Mouse (Mus musculus): ENCODE measurements around the gene Prune1.
A peak's percentile ranks its signal among the peaks of the same experiment; 100 is the strongest.

DNA sequence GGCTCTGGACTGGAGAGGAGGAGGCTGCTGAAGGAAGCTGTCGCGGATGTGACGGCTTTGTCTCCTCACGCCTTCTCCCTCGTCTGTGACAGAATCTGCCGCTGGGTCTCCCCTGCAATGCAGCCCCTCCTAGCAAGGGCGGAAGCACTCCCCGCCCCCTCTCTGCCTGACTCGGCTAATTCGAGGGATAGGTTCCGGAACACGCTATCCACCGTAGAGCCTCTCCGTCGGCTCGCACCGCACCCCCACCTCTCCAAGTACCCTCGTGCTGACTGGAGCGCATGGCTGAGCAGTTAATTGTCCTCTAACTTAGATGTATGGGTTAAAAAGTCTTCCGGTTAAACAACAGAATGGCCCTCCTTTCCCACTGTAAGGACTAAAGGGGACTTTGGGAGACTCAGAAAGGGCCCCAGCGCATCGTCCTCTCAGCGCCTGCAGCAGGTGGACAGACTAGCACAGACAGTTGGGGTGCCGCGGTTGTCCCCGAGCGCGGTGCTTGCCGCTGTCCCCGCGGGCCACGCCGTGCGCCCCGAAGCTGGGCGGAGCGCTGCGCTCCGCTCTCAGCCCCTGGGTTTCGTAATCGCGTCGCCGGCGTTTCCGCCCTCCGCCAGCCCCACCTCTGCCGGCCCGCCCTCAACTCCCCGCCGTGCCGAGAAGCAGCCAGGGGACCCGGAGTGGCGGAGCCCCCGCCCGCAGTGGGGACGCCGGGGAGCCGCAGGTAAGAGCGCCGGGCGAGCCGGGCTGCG lies 53.6 kb downstream of the Prune1 start, which contains the start of gene Cdc42se1:
- no peak for TF ChIP-seq CTCF (IDR thresholded peaks at IDR 0.05 in 2 of 3, conservative IDR thresholded peaks at IDR 0.05 in 1 of 3; ENCODE audit: control insufficient read depth in 1 of 3, insufficient read depth in 1 of 3, low read depth in 2 of 3, low read length in 3 of 3, poor library complexity in 1 of 3, severe bottlenecking in 1 of 3)
- TF ChIP-seq POLR2AphosphoS2 (IDR thresholded peaks at IDR 0.05; ENCODE audit: low read length) = no peak
- TF ChIP-seq EP300 (IDR thresholded peaks at IDR 0.05; ENCODE audit: low read depth in 1 of 2, low read length in 2 of 2) = no peak
- peak in 1 of 2 experiments; percentile 99; a peak in 2 of 4 replicates for TF ChIP-seq POLR2A (IDR thresholded peaks at IDR 0.05; ENCODE audit: control insufficient read depth in 1 of 2, insufficient read depth in 1 of 2, low read depth in 1 of 2, low read length in 2 of 2, poor library complexity in 1 of 2)
